Mouse (Mus musculus) spleen, adult 2 months (tissue): ENCODE measurements around the gene Esrrb. TPM values are rescaled to one million over a fixed set of nuclear protein-coding genes. Genes with fewer than 3 reads are reported as not detected.

Source experiments
- DNase-seq, 2 experiments: peaks; one replicate each; pipeline versions ENCODE4 v3.0.0 to v3.0.0-alpha.2; 2012 to 2021; ENCODE audit warnings: low spot score in 2 of 2, low read depth in 1 of 2
- H3K27ac ChIP-seq: fragments of 200-500 bp; 2 replicates; pipeline ENCODE4 v1.5.1; 2012; ENCODE audit warnings: low read length, inconsistent platforms; ENCODE audit not compliant: insufficient read depth
- H3K27me3 ChIP-seq: fragments of 200-500 bp; 2 replicates; pipeline ENCODE4 v1.6.1; 2012; ENCODE audit warnings: mild to moderate bottlenecking, moderate library complexity, low read length, inconsistent platforms; ENCODE audit not compliant: control insufficient read depth, insufficient read depth
- H3K36me3 ChIP-seq: fragments of 200-500 bp; 2 replicates; pipeline ENCODE4 v1.6.1; 2012; ENCODE audit warnings: mild to moderate bottlenecking, low read length, inconsistent platforms; ENCODE audit not compliant: control insufficient read depth, insufficient read depth
- H3K4me1 ChIP-seq: fragments of 200-500 bp; 2 replicates; pipeline ENCODE4 v1.6.1; 2011; ENCODE audit warnings: inconsistent platforms; ENCODE audit not compliant: control insufficient read depth, insufficient read depth, insufficient read length
- H3K4me3 ChIP-seq: fragments of 200-500 bp; 2 replicates; pipeline ENCODE4 v1.5.1; 2011; ENCODE audit warnings: mild to moderate bottlenecking, inconsistent platforms; ENCODE audit not compliant: insufficient read depth, insufficient read length; ENCODE audit errors: extremely low read depth
- CTCF ChIP-seq: fragments of 200-500 bp; IDR thresholded peaks from 2 replicates; pipeline ENCODE4 v1.5.1; 2011; ENCODE audit warnings: mild to moderate bottlenecking, inconsistent platforms; ENCODE audit not compliant: insufficient read depth, insufficient read length, insufficient replicate concordance; ENCODE audit errors: extremely low read depth
- POLR2A ChIP-seq: fragments of 200-500 bp; IDR thresholded peaks from 2 replicates; pipeline ENCODE4 v1.6.1; 2011; ENCODE audit warnings: low read depth, low read length, inconsistent platforms
- WGBS: fragments of 180-500 bp; shearing (Covaris S2); methylation state at CpG from one replicate; pipeline ENCODE4 v1.1.7; 2018; 5-methylcytosine and 5-hydroxymethylcytosine counted together
- polyA plus RNA-seq: library from polyadenylated mRNA; depleted of rRNA; stranded (reverse); fragments of >200 nt; gene quantifications from 2 replicates; pipeline ENCODE4 v1.2.3, GENCODE M21; 2012

Gene Esrrb
- polyA plus RNA-seq, 1 experiment, result 0.05 TPM

DNA sequence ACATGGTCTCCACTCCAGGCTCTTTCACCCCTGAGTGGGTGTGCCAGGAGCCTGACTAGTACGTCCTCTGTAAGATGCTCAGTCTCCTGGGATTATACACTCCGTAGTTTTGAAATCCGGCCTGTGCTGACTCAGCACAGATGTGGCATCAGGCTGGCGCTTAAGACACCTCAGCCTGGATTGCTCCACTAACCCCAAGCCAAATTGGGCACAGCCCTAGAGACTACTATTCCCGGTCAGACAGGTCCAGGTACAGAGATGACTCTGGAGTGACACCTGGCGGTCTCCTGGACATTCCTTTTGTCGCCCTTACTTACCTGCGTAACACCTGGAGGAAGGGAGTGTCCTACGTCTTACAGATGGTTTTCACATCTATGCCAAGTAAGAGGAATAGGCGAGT lies 146.8 kb downstream of the Esrrb start:
- Histone ChIP-seq H3K27ac (no peak overlapping the region), H3K36me3 (no peaks in the 10 kb centered on the region), H3K27me3 (no peaks in the 10 kb centered on the region), H3K4me3 (no peak overlapping the region), H3K4me1 (no peaks in the 10 kb centered on the region)
- WGBS, result 86% methylated on average over 10 of the region's 10 CpGs
- DNase-seq, result no peak
- TF ChIP-seq CTCF, result no peak
- no peak for TF ChIP-seq POLR2A

DNA sequence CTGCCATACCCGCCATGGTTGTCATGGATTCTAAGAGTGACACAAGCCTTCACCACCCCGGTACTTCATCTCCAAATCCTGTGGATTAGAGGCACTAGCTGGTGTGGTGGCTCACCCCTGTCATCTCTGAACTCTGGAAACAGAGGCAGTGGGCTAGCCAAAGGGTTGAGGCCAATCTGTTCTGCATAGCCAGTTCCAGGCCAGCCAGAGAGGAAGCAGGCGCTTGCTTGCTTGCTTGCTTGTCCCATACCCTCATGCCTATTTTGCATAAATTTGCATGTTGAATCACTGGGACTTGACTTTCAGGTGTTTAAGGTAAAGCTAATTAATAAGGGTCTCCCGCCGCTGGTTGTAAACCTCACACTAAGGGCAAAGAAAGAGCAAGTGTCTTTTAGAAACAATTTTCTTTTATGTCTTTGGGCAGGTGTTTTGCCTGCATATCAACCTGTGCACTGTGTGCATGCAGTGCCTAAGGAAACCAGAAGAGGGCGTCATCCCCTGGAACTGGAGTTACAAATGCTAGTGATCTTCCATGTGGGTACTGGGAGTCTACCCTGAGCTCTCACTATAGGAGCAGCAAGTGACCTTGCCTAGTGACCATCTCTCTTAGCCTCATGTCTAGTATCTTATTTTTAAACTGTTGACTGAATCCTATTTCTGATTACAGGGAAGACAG lies 147.5 kb downstream of the Esrrb start:
- Histone ChIP-seq H3K27me3 (no peaks in the 10 kb centered on the region), H3K36me3 (no peaks in the 10 kb centered on the region), H3K27ac (no peak overlapping the region), H3K4me3 (no peak overlapping the region), H3K4me1 (no peaks in the 10 kb centered on the region)
- no peak for TF ChIP-seq CTCF
- no peak for TF ChIP-seq POLR2A
- 78% methylated on average over 6 of the region's 6 CpGs for WGBS
- no peak for DNase-seq

DNA sequence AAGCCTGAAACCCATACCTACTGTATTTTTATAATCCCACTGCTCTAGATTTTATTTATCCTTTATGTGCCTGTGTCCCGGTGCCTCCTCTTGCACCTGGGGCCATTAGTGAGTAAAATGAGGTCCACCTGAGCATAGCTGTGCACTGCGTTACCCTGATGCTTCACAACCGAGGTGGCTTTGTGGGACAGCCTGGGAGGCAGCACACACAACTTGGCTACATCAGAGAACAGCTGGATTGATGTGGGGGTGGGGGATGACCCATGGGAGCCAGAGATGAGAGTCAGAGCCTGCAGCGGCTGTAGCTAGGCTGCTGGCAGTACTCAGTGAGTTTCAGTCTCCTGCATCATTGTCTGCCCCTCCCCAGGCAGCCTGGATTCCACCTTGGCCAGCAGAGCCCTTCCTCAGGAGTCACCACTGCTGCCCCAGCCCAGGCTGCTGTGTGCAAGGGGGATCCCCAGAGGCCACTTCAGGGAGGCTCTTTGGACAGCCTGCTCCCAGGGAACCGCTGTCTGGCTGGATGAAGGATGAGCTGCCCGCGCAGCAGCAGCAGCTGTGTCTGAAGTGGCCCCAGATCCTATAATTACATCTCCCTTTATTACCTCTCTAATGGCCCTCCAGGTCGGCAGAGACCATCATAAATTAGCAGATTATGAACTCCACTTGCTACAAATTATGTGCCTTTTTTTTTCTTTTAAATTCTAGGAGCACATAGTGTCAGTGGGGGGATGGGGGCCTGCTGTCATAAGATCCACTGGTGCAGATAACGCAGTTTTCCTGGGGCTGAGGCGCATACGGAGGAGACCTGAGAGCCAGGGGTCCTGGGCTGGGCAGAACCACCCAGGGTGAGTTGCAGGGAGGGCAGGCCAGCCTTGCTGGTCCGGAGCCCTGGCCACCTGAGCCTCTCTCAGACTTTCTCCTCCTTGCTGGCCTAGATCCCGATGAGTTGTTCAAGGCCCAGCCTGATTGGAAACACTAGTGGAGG lies 148.7 kb downstream of the Esrrb start:
- 62% methylated on average over 13 of the region's 13 CpGs for WGBS
- no peak overlapping the region for H3K4me3 ChIP-seq
- no peak overlapping the region for H3K27ac ChIP-seq
- TF ChIP-seq POLR2A (no peak), CTCF (no peak)
- DNase-seq, result no peak
- no peaks in the 10 kb centered on the region for H3K27me3 ChIP-seq
- H3K36me3 ChIP-seq, result no peaks in the 10 kb centered on the region
- no peaks in the 10 kb centered on the region for H3K4me1 ChIP-seq

DNA sequence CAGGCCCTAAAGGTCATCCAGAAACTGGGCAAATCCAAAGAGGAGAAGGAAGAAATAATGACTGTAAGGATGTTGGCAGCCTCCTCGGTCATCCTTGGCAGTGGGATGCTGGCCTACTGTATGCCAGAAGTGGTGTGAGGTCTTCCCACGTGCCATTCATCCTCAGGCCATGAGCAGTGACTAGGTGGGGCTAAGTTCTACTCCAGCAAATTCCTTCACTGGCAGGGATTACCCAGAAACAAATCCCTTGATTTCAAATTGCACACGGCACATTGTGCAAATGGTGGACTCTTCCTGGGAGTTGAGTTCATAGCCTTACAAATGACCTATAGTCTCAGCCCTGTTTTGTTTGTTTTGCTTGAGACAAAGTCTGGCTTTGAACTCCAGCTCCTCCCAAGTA lies 151.4 kb downstream of the Esrrb start:
- no peak for DNase-seq
- Histone ChIP-seq H3K27ac (no peak overlapping the region), H3K4me3 (no peak overlapping the region), H3K27me3 (no peaks in the 10 kb centered on the region), H3K4me1 (no peaks in the 10 kb centered on the region), H3K36me3 (no peaks in the 10 kb centered on the region)
- WGBS, result 86% methylated on average over 3 of the region's 3 CpGs
- no peak for TF ChIP-seq CTCF
- no peak for TF ChIP-seq POLR2A

DNA sequence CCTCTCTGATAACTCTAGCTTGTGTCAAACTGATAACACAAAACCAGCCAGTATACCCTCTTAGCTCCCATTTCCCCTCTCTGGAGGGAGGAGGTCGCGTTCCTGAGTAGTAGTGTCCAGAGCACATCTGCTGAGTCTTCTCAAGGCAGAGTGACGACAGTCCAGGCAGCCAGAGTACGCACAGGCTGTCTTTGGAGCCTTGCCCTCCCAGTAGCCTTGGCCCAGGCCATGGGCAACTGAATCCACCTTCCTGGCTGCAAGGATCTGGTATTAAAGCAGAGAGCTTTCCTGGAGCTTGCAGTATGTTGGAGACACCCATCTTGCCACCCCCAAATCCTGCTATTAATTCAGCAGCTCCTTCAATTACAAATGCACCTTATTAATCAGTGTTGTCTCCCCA lies 152.7 kb downstream of the Esrrb start:
- 56% methylated on average over 4 of the region's 4 CpGs for WGBS
- Histone ChIP-seq H3K27ac (no peak overlapping the region), H3K36me3 (no peaks in the 10 kb centered on the region), H3K27me3 (no peaks in the 10 kb centered on the region), H3K4me1 (no peaks in the 10 kb centered on the region), H3K4me3 (no peak overlapping the region)
- no peak for DNase-seq
- TF ChIP-seq CTCF (no peak), POLR2A (no peak)

GRCm38 (mm10) chr12:86516602-86517001 lies 155.7 kb downstream of the Esrrb start:
- H3K36me3 ChIP-seq, result no peaks in the 10 kb centered on the region
- WGBS, result 72% methylated on average over 5 of the region's 5 CpGs
- DNase-seq, result no peak
- no peak for TF ChIP-seq POLR2A
- TF ChIP-seq CTCF, result no peak
- H3K4me1 ChIP-seq, result no peaks in the 10 kb centered on the region
- H3K27me3 ChIP-seq, result no peaks in the 10 kb centered on the region
- H3K27ac ChIP-seq, result no peak overlapping the region
- H3K4me3 ChIP-seq, result no peak overlapping the region

DNA sequence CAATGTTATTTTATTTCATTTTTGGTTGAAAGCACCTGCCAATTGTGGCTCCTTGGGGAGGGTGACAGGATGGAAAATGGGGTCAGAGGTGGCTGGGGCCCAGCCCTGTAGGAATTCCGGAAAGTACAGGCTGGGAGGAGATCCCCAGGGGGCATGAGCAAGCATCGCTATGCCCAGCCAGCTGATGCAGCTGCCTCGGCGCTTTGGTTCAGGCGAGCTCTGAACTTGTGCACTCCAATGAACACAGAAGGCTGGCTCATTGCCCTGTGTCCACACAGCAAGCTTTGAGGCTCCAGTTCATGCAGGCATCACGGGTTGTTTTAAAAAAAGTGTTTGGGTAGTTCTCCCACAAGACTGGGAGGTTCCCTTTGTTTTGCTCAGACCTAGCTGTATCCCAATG lies 156.8 kb downstream of the Esrrb start:
- H3K27me3 ChIP-seq, result no peaks in the 10 kb centered on the region
- H3K4me3 ChIP-seq, result no peak overlapping the region
- no peak for DNase-seq
- H3K4me1 ChIP-seq, result no peaks in the 10 kb centered on the region
- TF ChIP-seq POLR2A, result no peak
- no peak for TF ChIP-seq CTCF
- no peaks in the 10 kb centered on the region for H3K36me3 ChIP-seq
- WGBS, result 82% methylated on average over 6 of the region's 6 CpGs
- no peak overlapping the region for H3K27ac ChIP-seq
